Comparison of ENCODE assay signal across 8 mouse cellular contexts in genomic region chr1:172431836-172432586, GRCm38 (mm10). TPM values are rescaled to one million over a fixed set of nuclear protein-coding genes. Genes with fewer than 3 reads are reported as not detected.
DNase-seq lines count a peak whose midpoint lies in the region; ATAC-seq and TF ChIP-seq lines count a peak whose summit lies in the region.

No protein-coding gene starts in this region.

- peak overlapping the region; percentile 48; the same call in 1 of the 2 replicates for H3K27ac ChIP-seq in embryonic fibroblast, embryonic 13.5 days (ENCODE audit: insufficient read depth, low read length)
- H3K27ac ChIP-seq in neural tube, embryonic 15.5 days (replicated peaks): no peak overlapping the region
- no peak overlapping the region for H3K27ac ChIP-seq in midbrain, embryonic 16.5 days (ENCODE audit: low read length)

- no peak overlapping the region for H3K9ac ChIP-seq in neural tube, embryonic 15.5 days (replicated peaks)
- no peak overlapping the region for H3K9ac ChIP-seq in midbrain, embryonic 16.5 days (ENCODE audit: low read depth, low read length)

- intact Hi-C loops in heart, postnatal 10 days (cut with DNase I): no loop called here

- H3K4me2 ChIP-seq in neural tube, embryonic 15.5 days: no peak overlapping the region
- H3K4me2 ChIP-seq in midbrain, embryonic 16.5 days (ENCODE audit: low read length): no peak overlapping the region

- no peaks in the 10 kb centered on the region for H3K4me1 ChIP-seq in embryonic fibroblast, embryonic 13.5 days (ENCODE audit: control insufficient read depth, insufficient read depth, low read length)
- no peaks in the 10 kb centered on the region for H3K4me1 ChIP-seq in neural tube, embryonic 15.5 days
- no peaks in the 10 kb centered on the region for H3K4me1 ChIP-seq in midbrain, embryonic 16.5 days (ENCODE audit: control insufficient read depth, insufficient read depth, low read length)

- no peak for TF ChIP-seq CTCF in embryonic fibroblast, embryonic 13.5 days (IDR thresholded peaks at IDR 0.05; ENCODE audit: borderline replicate concordance, insufficient read depth, low read length)

- no peaks in the 10 kb centered on the region for H3K9me3 ChIP-seq in neural tube, embryonic 15.5 days (replicated peaks)
- no peaks in the 10 kb centered on the region for H3K9me3 ChIP-seq in midbrain, embryonic 16.5 days (replicated peaks; ENCODE audit: control insufficient read depth, low read length, poor library complexity, severe bottlenecking)

- no peak for TF ChIP-seq POLR2A in embryonic fibroblast, embryonic 13.5 days (IDR thresholded peaks at IDR 0.05; ENCODE audit: low read depth, low read length)

- no peaks in the 10 kb centered on the region for H3K36me3 ChIP-seq in neural tube, embryonic 15.5 days
- H3K36me3 ChIP-seq in midbrain, embryonic 16.5 days (ENCODE audit: control insufficient read depth, insufficient read depth, low read length): no peaks in the 10 kb centered on the region

- DNase-seq in adipocyte (ENCODE audit: low spot score): peak; percentile 72
- peak; percentile 74 for DNase-seq in heart, postnatal 10 days
- peak; percentile 53 for DNase-seq in large intestine, adult 2 months (ENCODE audit: low read depth, low spot score)
- no peak for DNase-seq in thymus, postnatal 10 days (ENCODE audit: low spot score in 2 of 2)

- 12% methylated on average over 4 of the region's 4 CpGs for WGBS in large intestine, adult 2 months
- WGBS in neural tube, embryonic 15.5 days: 49% methylated on average over 4 of the region's 4 CpGs
- 63% methylated on average over 4 of the region's 4 CpGs for WGBS in midbrain, embryonic 16.5 days

- no peak for ATAC-seq in CD4-positive, CD25-positive, alpha-beta regulatory T cell, adult 4 months
- ATAC-seq in neural tube, embryonic 15.5 days (ENCODE audit: low FRiP score): no peak
- ATAC-seq in midbrain, embryonic 16.5 days: no peak

- no peaks in the 10 kb centered on the region for H3K27me3 ChIP-seq in neural tube, embryonic 15.5 days (replicated peaks)
- no peaks in the 10 kb centered on the region for H3K27me3 ChIP-seq in midbrain, embryonic 16.5 days (ENCODE audit: control insufficient read depth, insufficient read depth, low read depth, low read length)

- no peak overlapping the region for H3K4me3 ChIP-seq in embryonic fibroblast, embryonic 13.5 days (ENCODE audit: insufficient read depth, low read length)
- no peak overlapping the region for H3K4me3 ChIP-seq in neural tube, embryonic 15.5 days (replicated peaks)
- H3K4me3 ChIP-seq in midbrain, embryonic 16.5 days (ENCODE audit: low read depth, low read length): no peak overlapping the region

RNA-seq across cellular contexts. Expression of gene Slamf9, which starts 43.1 kb away (rescaled TPM):
- polyA plus RNA-seq in embryonic fibroblast, embryonic 13.5 days (2011; ENCODE audit: insufficient read length, low read depth, missing spikeins): 0.63 and 2.5 TPM in 2 replicates
- 1 to 10 TPM; 1.3 to 1.4 TPM for total RNA-seq in heart, postnatal 10 days (2021)
- polyA plus RNA-seq in large intestine, adult 2 months (2012; rRNA removed): 3.1 and 4.7 TPM in 2 replicates
- not detected for polyA plus RNA-seq in CD4-positive, CD25-positive, alpha-beta regulatory T cell, adult 4 months (2017; shearing (Covaris generic))
- polyA plus RNA-seq in neural tube, embryonic 15.5 days (2015; fragmentation: Nextera tagmentation; extraction: Ambion mirVana): 0.36 and 0.38 TPM in 2 replicates
- 0.23 and 0.37 TPM in 2 replicates for polyA plus RNA-seq in midbrain, embryonic 16.5 days (2015; fragmentation: Nextera tagmentation; extraction: Ambion mirVana)

RNA-seq across cellular contexts. Expression of gene Igsf9, which starts 49.6 kb away (rescaled TPM):
- 5.4 and 6.4 TPM in 2 replicates for polyA plus RNA-seq in embryonic fibroblast, embryonic 13.5 days (2011; ENCODE audit: insufficient read length, low read depth, missing spikeins)
- total RNA-seq in heart, postnatal 10 days (2021): 1 to 10 TPM; 1.0 to 1.4 TPM
- polyA plus RNA-seq in large intestine, adult 2 months (2012; rRNA removed): 109 and 288 TPM in 2 replicates
- 1 to 10 TPM in 1 of 2 experiments, not detected in 1; 1.1 TPM for polyA plus RNA-seq in CD4-positive, CD25-positive, alpha-beta regulatory T cell, adult 4 months (2017; shearing (Covaris generic))
- polyA plus RNA-seq in neural tube, embryonic 15.5 days (2015; fragmentation: Nextera tagmentation; extraction: Ambion mirVana): 38.9 TPM in 2 replicates
- polyA plus RNA-seq in midbrain, embryonic 16.5 days (2015; fragmentation: Nextera tagmentation; extraction: Ambion mirVana): 73.0 and 74.4 TPM in 2 replicates

RNA-seq across cellular contexts. Expression of gene Pigm, which starts 55.7 kb away (rescaled TPM):
- polyA plus RNA-seq in embryonic fibroblast, embryonic 13.5 days (2011; ENCODE audit: insufficient read length, low read depth, missing spikeins): 11.5 and 12.9 TPM in 2 replicates
- total RNA-seq in heart, postnatal 10 days (2021): 1 to 10 TPM; 9.1 TPM
- polyA plus RNA-seq in large intestine, adult 2 months (2012; rRNA removed): 3.4 and 5.4 TPM in 2 replicates
- 1 to 10 TPM; 3.6 to 6.0 TPM for polyA plus RNA-seq in CD4-positive, CD25-positive, alpha-beta regulatory T cell, adult 4 months (2017; shearing (Covaris generic))
- polyA plus RNA-seq in neural tube, embryonic 15.5 days (2015; fragmentation: Nextera tagmentation; extraction: Ambion mirVana): 3.7 and 3.8 TPM in 2 replicates
- 3.4 and 3.5 TPM in 2 replicates for polyA plus RNA-seq in midbrain, embryonic 16.5 days (2015; fragmentation: Nextera tagmentation; extraction: Ambion mirVana)

Comparison
In these comparisons a context has a peak if more than half of its experiments do, and no peak if none do; other contexts are left out.
1. DNase-seq: peak in adipocyte (single experiment), heart, postnatal 10 days (2 of 2) and large intestine, adult 2 months (single experiment); none in thymus, postnatal 10 days (0 of 2).